Mouse (Mus musculus) ovary, adult 18-20 months (tissue): ENCODE results near the gene Itga8.

Experiments used
- DNase-seq: peaks from one replicate; pipeline ENCODE4 v3.0.0; 2022; ENCODE audit warnings: low spot score, mixed read lengths

The Itga8 gene

DNA sequence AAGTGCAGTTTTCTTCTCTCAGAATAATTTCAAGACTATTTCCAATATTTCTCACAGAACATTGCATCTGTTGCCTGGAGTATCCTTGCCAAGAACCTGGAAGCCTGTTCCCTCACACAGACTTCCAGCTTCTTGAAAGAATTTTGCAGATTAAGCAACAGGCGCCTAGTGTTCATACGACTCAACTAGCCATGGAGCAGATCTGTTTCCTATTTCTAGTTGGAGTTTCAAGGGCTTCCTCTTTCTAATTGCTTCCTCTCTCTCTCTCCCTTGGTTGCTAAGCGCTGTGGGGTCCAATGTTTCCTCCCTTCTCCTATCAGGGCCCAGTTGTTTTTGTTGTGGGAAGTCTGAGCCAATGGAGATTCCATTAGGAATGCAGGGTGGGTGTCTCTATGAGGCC is 7.7 kb downstream of the Itga8 start:
- no peak for DNase-seq

DNA sequence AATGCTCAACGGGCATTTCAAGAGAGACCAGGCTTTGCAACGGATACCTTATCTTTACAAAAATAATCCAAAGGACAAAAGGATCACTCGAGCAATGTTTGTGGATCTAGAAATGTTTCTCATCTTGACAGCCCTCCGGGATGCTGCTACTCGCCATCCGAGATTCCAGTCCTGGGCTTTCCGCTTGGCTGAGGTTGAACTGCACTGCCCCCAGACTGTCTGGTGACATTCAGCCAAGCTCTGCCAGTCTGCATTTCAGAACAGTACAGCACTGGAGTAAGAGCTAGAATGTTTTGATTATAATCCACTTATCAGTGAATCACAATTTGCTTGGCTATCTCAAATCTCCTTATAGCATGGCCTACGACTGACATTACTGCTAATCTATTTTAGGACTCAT is 8.3 kb downstream of the Itga8 start:
- no peak for DNase-seq

DNA sequence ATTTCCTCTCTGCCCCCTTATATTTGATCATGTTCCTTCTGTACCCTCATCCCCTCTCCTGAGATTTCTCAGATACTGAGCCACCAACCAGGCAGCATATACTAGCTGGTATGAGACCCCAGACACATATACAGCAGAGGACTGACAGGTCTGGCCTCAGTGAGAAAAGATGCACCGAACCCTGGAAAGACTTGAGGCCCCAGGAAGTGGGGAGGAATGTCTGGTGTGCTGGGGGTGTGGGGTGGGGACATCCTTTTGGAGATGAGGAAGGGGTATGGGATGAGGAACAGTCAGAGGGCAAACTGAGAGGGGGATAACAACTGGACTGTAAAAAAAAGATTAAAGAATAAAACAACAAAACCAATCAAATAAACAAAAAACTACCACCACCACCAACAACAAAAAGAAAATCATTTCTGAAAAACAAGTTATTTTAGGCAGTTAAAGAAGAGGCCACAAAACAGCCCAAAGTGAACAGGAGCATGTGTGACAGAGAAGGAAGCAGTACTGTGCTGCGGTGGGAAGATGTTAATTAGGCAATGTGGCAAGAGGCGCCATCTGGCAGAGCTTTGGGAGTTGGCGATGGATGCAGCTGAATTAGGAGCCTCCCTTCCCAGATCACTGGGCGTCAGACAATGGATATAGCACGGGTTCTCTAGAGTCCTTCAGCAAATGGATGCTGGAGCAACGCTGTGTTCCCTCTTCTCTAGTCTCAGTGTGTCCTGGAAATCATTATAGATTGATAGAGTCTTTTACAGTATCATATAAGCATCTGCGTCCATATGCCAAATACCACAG is 9.5 kb downstream of the Itga8 start:
- DNase-seq, result no peak

DNA sequence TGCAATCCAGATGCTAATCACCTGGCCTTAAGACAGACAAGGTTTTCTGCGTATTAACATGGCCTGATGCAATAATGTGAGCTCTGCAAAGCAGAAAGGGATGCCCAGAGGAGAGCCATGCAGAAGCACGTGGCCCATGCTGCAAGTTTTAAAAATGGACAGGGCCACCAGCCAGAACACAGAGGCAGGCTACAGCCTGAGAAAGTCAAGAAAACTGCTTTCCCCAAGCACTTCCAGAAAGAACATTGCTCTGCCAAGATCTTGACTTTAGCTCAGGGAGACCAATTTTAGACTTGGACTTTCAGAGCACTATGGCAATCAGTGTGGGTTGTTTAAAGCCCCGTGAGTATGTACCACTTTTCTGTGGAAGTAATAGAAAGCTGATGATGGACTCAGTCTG is 11.5 kb downstream of the Itga8 start:
- DNase-seq, result no peak

DNA sequence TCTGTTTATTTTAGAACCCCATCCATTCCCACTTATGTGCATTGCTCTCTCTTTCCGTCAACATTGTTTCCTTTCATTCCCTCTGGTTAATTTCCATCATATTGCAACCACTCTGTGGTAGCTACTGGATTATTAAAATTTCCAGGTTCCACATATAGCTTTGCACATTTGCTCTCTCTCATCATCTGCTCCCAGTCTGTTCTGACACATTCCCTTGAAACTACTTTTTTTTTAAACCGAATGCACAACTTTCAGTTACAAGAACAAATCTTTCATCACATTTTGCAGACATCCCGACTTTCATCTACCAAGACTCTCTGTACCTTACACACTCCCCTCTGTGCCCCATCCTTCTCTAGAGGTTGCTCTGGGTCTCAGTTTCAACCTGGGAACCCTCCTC is 13.9 kb downstream of the Itga8 start:
- no peak for DNase-seq

DNA sequence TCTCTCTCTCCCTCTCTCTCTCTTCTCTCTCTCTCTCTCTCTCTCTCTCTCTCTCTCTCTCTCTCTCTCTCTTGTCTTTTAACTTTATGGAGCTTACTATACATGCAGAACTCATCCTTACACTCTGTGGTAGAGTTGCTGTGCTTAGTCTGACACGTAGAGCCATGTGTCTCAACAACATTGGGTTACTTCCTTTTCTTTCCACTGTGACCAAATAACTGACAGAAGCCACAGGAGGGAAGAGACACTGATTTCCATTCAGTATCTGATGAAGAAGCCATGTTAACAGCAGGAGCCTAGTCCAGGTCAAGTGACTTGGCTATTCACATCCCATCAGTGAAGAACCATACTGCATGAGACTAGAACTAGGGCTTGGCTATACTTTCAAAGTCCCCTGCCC is 21.1 kb downstream of the Itga8 start:
- no peak for DNase-seq

DNA sequence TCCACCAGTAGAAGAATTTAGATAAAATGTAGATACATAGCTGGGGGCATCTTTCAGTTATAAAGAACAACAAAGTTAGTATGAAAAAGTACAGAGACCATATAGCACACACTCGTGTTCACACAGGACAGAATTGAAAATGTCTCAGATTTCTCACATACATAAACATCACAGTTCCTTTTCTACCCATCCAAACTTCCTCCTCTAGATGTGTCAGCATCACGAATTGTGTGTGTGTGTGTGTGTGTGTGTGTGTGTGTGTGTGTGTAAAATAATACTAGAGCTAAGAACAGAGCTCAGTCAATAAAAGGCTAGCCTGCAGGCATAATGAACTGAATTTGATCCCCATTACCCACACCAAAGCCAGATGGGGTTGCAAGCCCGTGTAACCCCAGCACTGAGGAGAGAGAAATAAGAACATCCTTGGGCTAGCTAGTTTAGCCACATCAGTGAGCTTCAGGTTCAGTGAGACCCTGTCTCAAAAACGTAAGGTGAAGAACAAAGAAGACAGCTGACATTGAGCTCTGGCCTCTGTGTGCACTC is 22.6 kb downstream of the Itga8 start:
- DNase-seq, result no peak

DNA sequence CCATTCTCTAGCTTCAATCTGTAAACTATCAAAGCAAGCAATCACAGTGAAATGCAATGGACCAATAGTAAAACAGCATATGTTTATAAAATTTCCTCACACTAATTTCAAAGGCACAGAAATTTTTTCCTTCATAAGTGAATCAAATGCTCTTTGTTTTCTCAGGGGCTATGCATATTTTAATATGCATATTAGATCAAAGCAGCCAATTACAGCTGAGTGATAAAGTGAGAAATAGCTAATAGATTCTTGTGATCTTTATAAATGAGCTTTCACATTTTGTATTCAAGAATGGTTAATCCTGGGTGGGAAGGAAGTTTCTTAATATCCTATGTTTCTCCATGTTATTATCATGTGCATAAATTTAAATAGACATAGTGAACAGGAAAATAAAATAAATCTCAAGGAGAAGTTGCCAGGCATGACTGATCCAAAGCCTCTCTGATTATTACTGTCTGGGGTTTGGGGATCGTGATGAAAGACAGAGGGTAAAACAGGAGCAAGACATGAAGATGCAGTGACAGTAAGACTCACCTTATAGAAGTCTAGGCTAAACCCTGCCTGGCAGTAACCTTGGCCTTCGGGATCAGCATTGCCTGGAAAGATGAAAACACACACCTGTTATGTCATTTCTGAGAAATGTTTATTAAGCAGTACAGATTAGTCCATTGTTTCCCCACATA is 44.9 kb downstream of the Itga8 start:
- no peak for DNase-seq

DNA sequence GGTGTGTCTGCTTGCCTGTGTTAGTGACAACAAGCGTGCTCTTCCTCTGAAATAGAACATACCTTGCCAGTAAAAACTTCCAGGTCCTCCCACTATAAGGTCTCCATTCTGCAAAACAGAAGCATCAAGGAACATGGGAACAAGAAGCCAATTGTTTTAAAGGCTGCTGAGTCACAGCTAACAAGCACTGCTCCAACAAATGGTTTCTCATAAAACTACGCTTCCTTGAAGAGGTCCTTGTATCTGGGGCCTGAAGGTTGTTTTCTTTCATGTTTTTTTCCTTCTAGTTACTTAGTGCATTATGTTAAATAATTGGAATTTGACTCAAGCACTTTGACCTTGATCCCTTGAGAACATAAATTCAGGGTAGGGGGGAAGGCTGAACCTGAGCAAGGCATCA is 45.8 kb downstream of the Itga8 start:
- DNase-seq, result no peak

DNA sequence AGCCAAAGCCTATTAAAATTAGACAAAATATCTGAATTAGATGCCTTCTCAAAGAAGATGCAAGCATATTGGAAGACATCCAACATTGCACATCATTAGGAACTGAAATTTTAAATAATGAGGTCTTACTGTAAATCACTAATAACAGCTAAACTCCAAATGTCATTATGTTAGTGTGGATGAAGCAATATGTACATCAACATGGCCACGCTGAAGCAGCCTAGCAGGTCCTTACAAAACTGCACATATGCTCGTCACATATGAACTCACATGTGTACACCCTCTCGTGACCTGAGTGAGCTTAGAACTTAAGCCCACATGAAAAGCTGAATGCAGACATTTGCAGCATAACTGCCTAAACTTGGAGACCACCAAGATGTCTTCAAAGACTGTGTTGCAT is 66.4 kb downstream of the Itga8 start:
- DNase-seq, result no peak

DNA sequence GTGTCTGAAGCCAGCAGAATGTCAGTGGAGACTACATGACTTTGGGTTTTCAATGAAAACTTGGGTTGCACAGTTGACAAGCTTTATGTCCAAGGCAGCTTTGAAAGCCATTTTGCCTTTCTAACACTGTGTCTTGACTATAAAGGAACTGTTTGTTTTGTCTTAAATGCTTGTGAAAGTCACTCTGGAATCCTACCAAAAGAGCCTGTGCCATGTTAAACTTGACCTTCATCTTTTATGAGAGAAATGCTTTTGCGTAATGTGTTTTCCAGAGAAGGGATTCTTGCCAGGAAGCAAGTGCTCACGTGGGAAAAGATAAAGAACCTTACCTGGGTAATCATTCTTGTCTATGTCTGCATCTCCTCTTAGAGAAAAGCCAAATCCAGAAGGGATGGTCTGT is 72.0 kb downstream of the Itga8 start:
- no peak for DNase-seq

DNA sequence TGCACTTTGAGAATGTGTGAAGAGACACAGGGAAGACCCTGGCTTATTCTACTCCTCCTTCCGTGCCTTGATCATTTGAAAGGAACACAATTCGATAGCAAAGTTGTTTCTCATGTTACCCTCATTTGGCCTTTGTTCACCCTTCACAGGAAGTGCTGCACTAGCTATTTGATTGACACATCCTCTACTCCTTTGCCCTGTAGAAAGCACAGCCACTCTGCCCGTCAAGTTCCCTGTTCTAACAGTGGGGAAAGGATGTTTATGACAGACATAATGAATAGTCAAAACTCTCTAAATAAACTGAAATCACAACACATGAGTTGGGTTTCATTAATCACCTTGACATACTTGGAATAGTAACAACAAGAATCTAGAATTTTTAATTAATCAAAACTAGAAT is 73.4 kb downstream of the Itga8 start:
- DNase-seq, result no peak

DNA sequence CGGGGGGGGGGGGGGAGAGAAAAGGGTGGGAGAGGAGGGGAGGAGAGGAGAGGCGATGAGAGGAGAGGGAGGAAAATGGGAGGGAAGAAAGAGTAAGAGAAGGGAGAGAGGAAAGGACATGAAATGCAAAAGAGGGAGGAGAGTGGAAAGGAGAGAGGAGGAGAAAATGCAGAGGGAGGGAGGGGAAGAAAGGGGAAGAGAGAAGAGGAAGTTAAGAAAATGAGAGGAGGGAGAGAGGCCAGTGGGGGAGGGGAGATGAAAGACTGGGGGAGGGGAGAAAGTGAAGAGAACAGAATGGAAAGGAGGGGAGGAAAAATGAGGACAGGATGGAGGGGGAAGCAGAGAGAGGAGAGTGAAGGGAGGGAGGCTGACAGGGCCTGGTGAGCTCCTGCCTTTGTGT is 74.5 kb downstream of the Itga8 start:
- no peak for DNase-seq

DNA sequence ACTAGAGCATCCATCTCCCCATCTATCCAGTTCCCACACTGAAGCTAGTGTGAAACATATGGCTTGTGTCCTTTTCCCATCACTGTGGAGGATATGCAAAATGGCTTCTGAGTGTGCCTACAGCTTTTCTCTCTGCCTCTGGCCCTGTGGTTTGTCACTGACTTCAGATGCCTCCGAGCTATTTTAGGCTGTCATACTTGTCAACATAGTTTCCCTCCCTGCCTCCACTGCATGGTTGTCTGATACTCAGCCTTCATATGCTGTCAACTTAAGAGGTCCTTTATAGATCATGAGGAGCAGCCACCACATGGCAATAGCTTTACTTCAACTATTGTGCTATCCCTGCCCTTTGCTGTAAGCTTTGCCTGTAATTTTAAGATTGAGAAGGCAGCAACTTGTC is 75.4 kb downstream of the Itga8 start:
- DNase-seq, result no peak

DNA sequence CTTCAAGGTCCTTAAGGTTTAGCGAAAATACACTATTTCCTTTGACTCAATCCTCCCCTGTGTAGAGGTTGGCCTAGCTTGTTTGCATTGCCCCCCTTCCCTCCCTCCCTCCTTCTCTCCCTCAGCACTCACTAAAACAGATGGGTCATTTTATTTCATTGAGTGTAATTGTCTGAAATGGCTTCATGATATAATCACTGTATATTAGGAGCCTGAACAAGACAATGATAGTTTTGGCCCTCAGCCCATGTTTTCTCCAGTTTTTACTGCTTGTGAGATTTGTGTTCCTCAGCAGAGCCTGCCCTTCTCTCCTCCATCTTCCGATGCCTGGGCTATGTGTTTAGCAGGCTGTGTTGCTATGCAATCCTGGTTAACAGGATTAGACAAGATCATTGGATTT is 80.1 kb downstream of the Itga8 start:
- no peak for DNase-seq

DNA sequence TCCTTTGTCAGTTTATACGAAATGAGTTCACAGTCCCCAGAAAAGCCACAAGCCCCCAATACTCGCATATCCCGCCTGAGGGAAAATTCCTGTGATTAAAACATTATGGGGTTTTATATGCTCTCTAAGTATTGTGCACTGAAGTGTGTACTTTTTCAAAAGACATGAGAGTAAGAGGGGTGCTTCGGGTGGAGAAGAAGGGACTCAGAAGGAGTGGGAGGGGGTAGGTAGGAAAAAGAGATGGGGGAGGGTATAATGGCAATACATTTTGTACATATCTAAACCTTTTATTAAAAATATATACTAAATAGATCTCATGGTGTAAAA is 88.3 kb downstream of the Itga8 start:
- no peak for DNase-seq

DNA sequence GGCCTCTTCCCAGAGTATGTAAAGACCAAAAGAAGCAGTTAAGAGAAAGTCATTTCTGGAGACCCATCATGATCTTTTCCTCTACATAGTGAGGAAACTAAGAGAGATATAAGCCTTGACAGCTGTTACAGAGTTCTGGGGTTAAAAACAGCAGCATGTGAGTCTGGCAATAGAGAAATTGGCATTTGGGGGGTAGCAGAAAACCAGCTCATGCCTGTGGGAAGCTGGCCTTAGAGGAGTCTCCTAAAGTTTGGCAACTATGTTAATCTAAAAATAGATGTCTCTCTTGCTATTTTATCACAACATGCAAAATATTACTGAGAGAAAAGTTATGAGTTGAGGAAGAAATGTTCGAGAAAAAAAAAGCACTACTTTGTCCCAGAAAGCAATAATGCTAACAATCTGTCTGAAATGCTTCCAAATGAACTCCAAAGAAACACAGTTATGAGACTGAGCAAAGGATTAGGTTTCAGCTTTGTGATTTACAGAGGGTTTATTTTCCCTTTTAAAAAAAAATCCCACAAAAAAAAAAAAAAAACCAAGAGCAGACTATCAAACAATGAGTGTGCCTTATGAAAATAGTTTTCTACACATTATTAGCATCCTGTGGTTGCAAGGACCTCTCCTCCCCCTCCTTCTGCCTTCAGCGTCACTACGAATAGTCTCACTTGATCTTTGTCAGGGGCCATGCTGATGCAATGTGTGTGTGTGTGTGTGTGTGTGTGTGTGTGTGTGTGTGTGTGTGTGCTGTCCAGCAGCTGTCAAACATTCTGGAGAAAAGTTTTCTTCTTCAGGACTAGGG is 88.9 kb downstream of the Itga8 start:
- no peak for DNase-seq

DNA sequence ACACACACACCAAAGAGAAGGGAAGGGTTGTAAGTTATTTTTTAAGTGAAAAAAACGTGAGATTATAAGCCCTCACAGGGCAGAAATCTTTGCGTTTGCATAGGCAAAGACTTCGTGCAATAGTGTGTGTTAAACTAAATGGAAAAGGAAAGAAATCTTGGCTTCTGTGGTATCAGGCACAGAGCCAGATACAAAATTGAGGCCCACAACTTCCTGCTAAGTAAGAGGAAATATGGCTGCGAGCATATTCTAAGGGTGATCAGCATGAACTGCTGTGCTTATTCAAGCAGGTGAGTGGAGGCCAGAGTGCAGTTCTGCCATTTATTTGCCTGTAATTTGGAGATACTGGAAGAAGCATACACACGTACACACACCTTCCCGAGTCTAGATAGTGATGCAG is 93.6 kb downstream of the Itga8 start:
- no peak for DNase-seq

DNA sequence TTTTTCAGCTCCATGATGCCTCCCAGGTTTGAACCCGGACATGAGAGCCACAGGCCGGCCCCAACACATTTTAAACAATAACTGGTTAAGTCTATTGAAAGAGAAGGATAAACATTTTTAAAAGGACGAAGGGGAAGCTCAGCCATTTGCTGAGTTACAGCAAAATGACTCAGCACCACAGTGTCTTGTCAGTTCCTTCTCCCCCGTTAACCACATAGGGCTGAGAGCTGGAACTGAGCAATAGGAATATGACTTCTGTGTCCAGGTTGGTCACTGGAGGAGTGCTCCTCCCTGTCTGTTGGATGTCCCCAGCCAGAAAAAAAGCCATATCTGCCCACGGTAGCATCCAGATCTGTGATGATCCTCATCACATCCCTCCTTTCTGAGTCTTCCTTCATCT is 95.4 kb downstream of the Itga8 start:
- no peak for DNase-seq

DNA sequence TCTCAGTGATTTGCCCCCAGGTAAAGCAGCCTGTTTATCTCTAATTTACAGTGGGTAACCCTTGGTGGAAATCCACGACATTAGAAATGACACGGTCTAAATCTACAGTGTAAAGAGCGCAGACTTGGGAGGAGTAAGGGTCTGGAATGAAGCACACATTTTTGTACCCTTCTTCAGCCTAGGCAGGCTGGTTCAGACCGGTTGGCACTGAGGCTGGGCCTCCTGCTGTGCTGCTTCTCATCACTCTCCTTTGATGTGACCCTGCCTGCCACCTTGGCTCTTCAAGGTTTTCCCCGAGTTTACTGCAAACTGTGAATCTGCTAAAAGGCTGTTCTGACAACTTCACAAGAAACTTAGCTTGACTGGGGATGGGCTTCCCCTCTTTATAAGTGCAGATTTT is 95.8 kb downstream of the Itga8 start:
- DNase-seq, result no peak

DNA sequence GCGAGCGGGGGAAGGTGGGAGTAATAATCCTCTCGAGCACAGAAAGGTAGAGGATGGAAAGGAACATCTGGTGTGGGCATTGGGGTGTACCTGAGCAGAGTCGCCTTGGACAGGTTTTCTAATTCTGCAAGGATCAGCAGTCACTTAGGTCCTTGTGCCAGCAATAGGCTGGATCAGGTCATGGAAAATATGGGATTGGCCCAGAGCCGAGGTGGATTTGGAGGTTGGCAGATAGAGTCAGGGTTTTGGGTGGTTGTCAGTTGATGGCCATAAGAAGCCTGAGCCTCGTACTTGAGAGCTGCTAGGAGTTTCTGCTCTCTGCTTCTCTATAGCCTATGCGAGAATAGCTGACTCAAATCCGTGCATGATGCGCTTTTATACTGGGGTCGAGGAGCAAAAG is 98.5 kb downstream of the Itga8 start:
- no peak for DNase-seq

DNA sequence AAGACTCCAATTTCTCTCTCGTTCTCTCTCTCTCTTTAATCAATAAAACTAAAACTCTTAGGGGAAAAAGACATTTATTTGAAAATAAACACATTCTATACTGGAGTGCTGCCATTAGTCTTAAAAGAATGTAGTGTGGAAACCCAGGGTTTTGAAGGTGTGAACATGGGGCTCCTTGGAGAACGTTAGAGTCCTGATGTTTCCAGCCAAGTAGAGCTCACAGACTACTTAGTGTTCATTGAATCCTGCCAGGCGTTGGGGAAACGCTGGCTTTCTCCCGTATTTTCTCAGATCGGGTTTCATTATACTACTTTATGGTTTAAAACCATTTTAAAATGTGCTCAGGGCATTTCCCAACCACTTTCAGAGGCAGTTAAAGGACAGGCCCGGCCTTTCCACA is 103.0 kb downstream of the Itga8 start:
- DNase-seq, result no peak

DNA sequence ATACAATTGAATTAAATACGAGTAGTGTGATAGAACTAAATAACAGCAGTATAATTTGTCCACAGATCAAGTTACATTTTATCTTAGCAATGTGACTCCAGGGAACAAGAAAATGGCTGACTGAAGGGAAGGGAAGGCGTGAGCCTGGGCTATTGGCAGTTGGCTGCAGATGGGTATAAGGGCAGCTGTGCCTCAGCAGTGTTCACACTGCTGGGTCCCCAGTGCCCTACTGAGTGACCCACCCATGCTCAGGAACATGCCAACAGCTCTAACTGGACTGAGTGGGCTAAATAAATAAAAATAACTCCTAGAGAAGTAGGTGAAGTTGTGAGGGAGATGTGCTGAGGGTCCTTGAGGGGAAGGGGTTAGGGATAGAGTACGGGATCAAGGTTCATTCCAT is 103.5 kb downstream of the Itga8 start:
- DNase-seq, result no peak
